Comparison of ENCODE assay signal across 8 mouse cellular contexts in the genomic region with DNA sequence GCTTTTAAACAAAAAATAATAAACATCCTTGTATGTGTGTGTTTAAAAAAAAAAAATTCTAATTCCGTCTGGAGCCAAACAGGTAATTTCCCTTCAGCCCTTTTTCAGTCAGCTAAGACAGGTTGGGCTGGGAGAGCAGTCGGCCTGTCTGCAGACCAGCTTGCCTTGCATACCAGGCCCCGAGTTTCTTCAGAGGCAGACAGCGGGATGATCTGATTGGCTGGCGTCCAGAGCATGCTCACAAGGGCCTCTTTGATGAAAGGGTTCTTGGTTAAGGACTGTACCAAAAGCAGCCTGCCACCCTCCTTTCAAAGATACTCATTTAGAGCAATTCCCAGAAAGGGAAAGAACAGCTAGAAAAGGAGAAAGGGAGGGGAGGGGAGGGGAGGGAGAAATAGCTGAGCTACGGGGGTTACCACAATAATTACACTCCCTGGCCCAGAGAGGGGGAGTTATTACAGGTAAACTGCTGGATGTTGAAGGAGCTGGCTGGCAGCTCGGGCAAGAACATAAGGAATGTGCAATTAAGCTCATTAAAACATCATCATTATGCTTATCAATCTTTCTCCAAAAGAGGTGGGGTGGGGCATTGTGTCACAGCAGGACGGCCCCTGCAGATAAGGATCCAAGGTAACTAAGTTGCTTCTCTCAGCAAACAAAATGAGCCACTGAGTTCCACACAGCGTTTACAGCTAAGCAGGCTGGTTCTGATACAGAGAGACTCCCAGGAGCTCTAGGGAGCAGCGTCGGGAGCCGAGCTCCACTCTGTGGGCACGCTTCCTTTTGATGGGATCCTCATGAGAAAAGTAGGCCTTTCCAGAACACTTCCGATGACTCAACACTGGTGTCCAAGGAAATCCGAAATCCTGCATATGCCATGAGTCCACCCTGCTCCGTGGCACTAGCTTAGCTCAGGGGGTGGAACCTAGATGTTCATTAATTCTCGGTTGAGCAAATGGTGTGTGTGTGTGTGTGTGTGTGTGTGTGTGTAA.
DNase-seq lines count a peak whose midpoint lies in the region; ATAC-seq and TF ChIP-seq lines count a peak whose summit lies in the region.

No protein-coding gene starts in this region.

- H3K4me2 ChIP-seq in midbrain, embryonic 12.5 days (replicated peaks) = no peak overlapping the region

- H3K9ac ChIP-seq in midbrain, embryonic 12.5 days (replicated peaks) = no peak overlapping the region

- 57% methylated on average over 17 of the region's 17 CpGs for WGBS in midbrain, embryonic 12.5 days

- peaks cover 24% of the 10 kb centered on the region for H3K27me3 ChIP-seq in midbrain, embryonic 12.5 days

- no peaks in the 10 kb centered on the region for H3K36me3 ChIP-seq in midbrain, embryonic 12.5 days

- ATAC-seq in frontal cortex, adult (ENCODE audit: low TSS enrichment) = peak; percentile 92
- ATAC-seq in midbrain, embryonic 12.5 days (ENCODE audit: low FRiP score, low read depth) = peak; percentile 93

- no peak overlapping the region for H3K4me3 ChIP-seq in layer of hippocampus, adult 2 months
- H3K4me3 ChIP-seq in midbrain, embryonic 12.5 days = no peak overlapping the region

- no peaks in the 10 kb centered on the region for H3K9me3 ChIP-seq in midbrain, embryonic 12.5 days

- peak; percentile 51 for DNase-seq in left cerebral cortex, adult 11 months (ENCODE audit: low spot score)
- no peak for DNase-seq in left cerebral cortex, postnatal 36 days (ENCODE audit: low spot score in 2 of 2)
- DNase-seq in brain, adult 2 months (ENCODE audit: low read depth, low spot score) = peak; percentile 87
- peak; percentile 35 to 42 for DNase-seq in layer of hippocampus, adult 2 months (ENCODE audit: low spot score in 2 of 2)
- no peak for DNase-seq in gastrocnemius, postnatal 36 days
- DNase-seq in thymus, postnatal 10 days (ENCODE audit: low spot score in 2 of 2) = no peak

- H3K4me1 ChIP-seq in midbrain, embryonic 12.5 days = peaks cover 33% of the 10 kb centered on the region

- no peak for TF ChIP-seq CTCF in layer of hippocampus, adult 2 months (conservative IDR thresholded peaks at IDR 0.05)

- intact Hi-C loops in left cerebral cortex, postnatal 36 days (cut with DNase I) = no loop called here
- intact Hi-C loops in gastrocnemius, postnatal 36 days (cut with DNase I) = no loop called here

- H3K27ac ChIP-seq in layer of hippocampus, adult 2 months = no peak overlapping the region
- H3K27ac ChIP-seq in midbrain, embryonic 12.5 days (replicated peaks) = 0 out of 2 replicates have a peak overlapping the region, but pooled peaks have one; percentile 0

Comparison
In these comparisons a context has a peak if more than half of its experiments do, and no peak if none do; other contexts are left out.
1. DNase-seq: peak in left cerebral cortex, adult 11 months (single experiment), brain, adult 2 months (single experiment) and layer of hippocampus, adult 2 months (2 of 2); none in left cerebral cortex, postnatal 36 days (0 of 2), gastrocnemius, postnatal 36 days (0 of 2) and thymus, postnatal 10 days (0 of 2).